Mouse (Mus musculus) testis, postnatal 14 days (tissue): Measurements from ENCODE around the gene Glp2r.

Experiments
- DNase-seq: peaks from one replicate; pipeline ENCODE4 v3.0.0; 2021; ENCODE audit warnings: low spot score

The Glp2r gene

DNA sequence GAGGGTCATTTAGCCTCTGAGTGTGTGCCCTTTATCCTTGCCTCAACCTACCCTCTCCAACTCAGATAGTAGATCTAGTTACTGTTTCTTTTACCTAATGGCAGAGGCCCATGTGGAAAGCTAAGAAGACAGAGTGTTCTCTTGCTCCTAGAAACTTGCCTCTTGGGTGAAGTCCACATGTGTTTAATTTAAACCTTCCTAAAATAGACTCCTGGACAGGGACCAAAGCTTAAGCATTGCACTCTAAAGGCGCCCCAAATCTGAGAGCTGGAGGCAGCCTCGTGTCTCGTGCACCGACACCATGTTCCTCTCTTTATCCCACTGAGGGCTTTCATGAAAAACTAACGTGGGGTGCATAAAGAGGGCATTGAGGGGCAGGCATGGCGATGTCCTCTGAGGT lies 43.9 kb downstream of the Glp2r start:
- DNase-seq: no peak

DNA sequence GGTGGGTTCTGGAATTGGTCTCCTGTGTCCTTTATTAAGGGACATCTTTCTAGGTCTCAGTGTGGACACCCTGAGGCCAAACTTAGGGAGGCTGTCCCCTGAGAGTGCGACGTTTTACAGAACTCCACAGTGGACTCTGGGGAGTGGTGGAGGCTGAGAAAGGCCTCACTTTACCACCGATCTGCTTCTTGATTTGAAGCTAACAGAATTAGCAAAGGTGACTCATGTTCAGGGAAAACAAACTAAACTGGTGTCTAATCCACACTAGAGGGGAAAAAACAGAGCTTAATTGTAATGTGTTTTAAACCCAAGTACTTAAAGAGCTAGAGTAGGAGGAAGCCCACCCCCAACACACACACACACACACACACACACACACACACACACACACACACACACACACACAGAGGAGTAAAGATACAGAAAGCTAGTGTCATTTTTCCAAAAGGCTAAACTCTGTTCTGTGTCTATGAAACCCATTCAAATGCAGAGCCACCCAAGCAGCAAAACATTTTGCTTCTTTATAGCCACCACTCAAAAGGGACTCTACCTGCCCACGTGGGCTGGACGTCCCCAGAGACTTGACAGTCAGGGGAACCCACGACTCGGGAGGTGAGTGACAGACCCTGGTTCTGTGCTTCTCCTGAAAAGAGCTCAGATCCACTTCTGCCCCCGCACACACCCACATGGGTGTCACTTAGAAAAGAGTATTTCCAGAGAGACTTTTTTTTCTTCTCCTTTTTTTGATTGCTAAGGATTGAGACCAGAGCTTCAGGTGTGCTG lies 47.5 kb downstream of the Glp2r start:
- DNase-seq: no peak

DNA sequence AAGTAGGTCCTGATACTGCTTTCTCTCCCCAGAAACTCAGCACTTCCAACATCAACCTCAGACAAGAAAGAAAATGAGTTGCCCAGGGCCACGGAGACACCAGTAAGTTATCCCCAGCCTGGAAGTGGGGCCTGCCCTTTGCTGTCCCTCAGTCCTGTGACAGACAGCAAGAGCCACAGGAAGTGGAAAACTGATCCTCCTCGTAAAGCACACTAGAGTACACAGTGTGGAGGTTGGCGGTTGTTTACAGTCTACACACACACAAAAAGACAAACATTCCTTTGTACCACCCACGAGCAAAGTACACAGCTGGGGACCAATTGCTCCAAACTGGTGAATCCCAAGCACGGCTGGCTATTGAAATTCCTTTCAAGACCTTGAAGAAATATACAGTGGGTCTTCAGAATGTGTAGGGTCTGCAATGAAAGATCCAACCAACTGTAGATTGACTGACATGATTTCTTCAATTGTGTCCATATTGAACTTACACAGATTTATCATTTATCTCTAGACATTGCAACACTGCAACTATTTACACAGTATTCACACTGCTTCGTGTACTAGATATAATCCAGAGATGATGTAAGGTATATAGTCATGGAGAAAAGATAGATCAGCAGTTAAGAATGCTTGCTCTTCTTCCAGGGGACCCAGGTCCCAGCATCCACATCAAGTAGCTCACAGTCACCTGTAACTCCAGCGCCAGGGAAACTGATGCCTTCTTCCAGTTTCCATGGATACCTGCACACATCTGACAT lies 48.4 kb downstream of the Glp2r start:
- no peak for DNase-seq

DNA sequence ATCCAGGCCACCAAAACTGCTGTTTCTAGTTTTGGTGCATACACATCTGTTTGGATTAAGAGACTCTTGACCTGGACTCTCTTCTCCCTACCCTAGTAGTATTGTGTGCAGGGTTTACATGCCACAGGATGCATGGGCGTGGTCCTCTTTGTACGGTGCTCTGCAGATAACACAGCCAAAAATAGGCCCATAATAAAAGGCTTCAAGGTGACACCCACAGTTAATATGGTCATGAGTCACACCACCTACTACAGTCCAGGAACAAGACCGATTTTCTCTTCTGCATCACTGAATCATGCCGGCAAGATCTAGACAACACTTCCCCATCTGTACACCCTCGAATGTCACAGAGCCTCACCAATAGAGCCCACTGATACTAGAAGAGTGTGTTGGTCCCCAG lies 49.5 kb downstream of the Glp2r start:
- DNase-seq: no peak

DNA sequence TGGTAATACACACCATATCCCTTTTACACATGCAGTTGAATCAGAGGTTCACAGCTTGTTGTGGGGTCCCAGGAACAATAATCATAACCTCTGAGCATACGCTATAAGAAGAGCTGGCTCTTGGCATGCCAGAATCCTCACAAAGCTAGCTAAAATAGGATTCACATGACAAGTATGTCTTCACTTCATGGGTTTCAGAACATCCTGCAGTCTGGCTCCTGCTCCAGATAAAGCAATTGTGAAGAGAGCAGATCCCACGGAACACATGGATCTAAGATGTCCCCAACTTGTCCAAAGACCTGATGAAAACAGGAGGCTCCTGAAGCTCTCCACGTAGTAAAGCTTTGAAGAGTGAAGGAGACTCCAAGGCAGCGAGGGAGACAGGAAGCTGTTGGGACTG lies 55.6 kb downstream of the Glp2r start:
- no peak for DNase-seq

DNA sequence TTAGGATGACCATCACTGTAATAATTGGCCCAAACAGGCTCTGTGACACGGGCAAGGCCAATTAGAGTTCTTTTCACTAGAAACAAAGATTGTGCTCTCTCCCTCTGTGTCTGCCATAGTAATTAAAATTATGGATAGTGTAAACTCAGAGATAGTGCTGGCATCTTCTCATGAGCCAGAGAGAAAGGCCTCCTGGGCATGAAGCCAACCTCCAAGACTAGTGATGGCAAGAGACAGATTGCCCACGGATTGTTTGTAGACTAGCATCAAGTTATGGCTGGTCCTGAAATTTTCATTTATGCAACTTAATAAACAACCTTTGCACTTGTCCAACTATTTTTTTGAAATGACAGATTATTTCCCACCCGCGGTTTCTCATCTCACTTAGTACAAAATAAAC lies 58.0 kb downstream of the Glp2r start:
- DNase-seq: no peak

DNA sequence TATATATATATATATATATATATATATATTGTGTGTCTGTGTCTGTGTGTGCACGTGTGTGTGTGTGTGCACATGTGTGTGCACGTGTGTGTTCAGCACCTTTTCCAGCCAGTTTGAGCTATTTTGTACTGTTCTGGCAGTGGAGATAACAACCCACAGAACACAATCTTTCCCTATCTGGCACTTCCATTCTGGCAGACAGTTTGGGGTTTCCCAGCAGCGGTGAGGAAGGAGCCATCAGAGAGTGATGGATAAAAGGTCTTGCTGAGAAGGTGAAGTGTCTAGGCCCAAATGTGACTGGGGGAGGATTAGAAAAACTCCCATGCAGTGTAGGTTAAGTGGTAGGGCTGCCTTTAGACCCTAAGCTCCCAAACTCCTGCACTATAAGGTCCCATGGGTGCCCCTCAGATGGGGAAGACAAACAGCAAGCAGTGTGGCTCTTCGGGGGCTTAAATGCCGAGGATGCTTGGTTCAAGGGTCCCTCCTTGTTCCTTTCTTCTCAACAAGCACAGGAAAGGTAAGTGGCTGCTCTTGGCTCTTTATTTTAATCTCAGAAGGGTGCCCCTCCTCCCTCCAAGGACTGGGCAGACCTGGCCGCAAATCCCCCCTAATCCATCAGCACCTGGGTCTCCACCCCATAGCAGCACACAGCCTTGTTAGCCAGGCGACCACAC lies 76.1 kb downstream of the Glp2r start, which contains the start of gene Rcvrn:
Rcvrn (plus strand) TSS at position 624 of the 674 bp plus-strand sequence.
- DNase-seq: no peak

DNA sequence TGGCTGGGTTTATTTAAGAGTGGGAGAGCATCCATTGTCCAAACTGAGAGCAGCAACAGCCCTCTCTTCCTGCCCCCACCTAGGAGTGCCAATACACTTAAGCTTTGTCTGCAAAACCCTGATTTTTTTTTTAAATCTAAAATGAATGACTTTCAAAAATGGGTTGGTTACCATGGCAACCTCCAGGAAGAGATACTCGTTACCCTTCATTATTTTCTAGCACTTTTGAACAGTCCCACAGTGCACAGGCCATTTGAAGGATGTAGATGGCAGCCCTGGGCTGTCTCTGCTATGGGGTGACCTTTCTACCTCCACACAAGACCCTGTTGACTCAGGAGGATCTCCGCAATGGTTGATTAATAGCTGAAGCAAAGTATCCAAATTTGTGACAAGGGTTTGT lies 84.8 kb downstream of the Glp2r start:
- no peak for DNase-seq

DNA sequence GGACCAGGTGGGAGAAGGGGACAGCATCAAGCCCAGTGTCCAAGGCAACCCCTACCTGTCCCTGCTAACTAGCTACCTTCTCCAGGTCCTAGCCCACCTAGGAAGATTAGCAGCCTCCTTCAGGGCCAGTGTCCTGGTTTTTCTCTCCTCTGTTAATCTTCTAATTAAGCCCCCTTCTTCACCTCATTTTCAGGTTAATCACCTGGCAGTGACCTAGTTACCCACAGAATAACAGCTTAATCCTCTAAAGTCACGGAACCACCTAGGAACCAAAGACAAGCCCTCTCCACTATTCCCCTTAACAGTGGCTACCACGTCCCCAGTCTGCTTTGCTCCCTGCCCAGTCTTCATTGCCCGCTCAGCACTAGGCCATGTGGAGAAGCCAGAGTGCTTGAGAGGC lies 89.1 kb downstream of the Glp2r start:
- no peak for DNase-seq

DNA sequence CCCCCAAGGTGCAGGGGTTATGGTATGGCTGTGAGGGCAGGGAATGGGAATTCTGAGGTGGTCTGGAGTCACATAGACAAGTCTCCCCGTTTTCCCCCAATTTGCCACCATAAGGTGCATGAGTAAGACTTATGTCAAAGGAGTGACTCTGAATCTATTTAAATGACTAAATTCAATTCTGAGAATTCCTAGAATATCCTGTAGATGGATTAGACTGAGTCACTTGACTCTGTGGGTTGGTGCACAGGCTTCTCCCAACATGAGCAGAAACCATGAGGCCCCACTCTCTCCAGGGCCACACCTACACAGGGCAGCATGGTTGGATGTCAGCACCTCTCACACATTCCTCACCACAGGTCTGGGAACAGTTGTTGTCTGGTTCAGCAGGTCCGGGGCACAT lies 91.0 kb downstream of the Glp2r start:
- DNase-seq: no peak

DNA sequence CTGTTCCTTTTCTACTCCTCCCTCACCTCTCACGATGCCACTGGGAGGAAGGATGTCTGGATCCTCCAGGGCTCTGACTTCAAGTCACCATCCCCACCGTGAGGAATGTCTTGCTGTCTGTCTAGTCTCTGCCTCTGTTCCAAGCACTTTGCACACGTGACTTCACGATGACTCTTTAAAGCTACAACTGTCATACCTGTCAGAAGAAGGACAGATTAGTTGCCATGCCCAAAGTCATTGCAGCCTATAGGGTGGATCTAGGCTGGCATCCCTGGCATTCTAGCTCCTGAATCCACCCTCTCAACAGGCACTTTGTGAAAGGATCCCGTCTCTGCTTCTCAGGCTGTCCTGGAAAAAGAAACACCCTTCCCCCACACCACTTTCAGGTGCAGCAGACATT lies 91.7 kb downstream of the Glp2r start:
- no peak for DNase-seq

DNA sequence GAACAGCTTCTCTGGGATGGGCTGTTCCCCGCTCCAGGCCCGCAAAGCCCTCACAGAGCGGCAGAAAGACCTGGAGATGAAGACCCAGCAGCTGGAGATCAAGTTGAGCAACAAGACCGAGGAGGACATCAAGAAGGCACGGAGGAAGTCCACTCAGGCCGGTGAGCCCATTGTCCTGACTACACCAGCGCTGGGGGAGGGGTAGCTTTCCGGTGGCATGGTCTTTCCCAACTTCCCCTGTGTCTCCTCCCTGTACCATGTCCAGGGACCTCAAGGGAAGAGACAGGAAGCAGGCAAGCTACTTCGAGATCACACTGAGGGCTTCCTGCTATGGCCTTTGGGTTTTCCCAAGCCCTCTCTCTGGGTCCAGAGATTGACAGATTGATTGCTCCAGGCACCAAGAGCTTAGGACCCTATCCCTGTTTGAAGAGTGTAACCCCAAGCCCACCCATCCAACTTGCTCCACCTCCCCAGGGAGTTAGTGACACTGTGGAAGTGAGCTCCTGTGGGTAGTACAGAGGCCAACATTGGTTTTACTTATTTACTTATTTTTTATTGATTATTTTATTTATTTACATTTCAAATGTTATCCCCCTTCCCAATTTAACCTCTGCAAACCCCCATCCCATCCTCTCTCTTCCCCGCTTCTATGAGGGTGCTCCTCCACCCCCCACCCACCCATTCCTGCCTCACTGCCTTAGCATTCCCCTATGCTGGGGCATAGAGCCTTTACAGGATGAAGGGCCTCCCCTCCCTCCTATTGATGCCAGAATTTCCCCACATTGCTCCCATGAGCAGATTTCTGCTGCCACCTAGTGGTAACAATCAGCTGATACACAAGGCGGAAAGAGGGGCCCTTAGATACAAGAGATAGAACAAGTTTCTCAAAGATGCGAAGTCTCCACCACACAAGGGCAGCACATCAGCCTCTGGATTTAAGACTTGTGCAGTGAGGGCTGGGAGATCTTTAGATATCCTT lies 95.1 kb downstream of the Glp2r start:
- peak; percentile 39 for DNase-seq

DNA sequence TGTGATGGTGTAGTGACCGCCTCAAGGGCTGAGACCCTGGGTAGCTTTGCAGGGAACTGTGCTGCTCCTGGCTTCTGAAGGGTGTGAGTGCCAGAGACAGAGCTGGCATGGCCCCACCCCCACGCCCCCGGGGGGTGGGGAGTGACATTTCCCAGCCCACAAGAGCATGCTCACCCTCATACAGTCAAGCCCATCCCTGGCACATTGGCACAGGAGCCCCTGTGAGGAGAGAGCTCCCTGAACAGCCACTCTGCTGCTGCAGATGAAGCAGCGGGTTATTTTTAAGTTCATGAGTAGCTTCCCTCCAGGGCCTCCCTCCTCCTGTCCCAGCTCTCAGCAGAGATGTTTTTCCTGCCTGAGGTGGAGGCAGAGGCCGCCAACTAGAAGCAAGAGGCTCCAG lies 98.8 kb downstream of the Glp2r start:
- DNase-seq: no peak

DNA sequence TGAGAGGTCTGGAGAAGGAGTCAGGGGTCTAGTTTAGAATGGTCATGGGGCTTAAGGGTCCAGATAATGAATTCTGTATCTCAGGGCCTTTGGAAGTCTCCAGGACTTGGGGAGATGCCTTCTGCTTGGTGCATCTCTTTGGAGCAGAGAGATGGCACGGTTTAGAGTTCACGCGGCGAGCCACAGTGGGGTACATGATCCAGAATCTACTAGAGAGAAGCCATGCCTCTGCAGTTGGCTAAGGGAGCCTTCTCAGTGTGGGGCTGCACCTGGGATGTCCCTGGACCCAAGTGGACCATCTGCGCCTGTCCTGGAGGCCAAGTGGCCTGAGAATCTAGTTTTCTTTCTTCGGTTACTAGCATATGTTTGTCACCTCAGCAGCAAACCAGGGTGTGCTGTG lies 100.9 kb downstream of the Glp2r start:
- DNase-seq: no peak

DNA sequence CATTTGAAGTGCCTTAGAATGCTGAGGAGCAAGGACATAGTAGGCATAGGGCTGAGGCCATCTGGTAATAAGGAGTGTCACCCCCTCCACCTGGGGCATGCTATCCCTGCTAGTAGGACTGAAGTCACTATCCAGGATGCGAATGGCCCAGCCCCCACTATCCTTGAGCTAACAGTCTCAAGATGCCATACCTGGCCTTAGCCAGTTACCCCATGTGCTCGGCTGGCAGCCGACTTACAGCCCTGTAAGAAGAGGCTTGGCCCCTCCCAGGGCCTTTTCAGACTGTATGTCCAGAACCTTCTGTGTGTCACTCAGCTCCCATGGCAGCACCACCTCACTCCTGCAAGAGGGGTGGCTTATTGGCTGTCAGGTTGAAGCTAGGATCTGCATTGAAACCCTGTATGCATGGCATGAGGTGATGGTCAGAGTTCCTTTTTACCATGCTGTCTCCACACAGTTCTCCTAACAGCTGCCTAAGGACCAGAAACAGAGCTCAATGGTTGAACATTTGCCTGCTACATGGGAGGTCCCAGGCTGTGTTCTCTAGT lies 102.4 kb downstream of the Glp2r start:
- no peak for DNase-seq

DNA sequence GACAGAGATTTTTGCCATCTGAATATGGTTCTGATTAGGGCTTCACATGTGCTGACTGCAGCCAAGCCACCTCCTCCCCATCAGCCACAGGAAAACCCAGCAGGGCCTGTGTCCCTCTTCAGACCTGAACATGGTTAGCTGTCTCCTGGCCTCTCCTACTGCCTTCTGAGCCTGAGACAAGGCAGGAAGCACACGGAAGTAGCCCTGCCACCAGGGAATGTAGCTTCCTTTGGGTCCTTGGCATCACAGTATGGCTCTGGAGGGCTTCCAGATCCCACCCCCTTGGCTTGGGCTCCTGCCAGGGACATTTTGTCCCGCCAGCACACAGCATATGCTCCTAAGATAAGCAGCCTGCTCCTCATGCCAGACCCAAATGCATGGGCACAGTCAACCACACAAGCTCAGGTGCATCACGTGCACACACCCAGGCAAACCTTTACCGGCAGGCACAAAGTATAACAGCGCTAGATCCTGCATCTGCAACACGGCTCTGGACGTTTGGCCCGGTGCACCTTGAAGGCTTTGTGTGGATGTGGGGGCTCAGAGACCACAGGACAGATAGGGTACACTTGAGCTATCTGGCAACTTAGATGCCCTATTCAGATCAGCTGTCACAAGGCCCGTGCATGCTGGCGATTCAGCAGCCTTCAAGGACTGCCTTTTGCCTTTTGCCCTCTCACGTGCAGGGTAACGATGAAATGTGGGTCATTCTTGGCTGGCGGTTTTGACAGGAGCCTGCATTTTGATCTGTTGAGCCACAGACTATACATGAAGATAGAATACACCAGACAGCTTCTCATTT lies 103.2 kb downstream of the Glp2r start:
- peak; percentile 80 for DNase-seq

DNA sequence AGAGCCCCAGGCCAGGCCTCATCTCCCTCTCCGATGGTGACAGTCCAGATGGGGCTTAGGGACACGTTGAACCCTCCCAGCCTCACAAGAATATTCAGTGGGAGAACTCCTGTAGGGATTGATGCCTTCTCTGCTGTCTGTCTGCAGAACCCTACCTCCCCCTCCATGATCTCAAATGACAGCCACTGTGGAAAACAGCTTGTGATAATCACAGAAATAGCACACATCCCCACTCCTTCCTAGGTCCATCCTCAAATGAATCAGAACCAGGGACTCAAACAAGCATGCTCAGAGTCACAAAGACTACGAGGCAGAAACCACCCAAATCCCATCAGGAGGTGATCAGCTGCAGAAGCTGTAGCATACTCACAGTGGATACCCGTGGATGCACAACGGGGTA lies 104.8 kb downstream of the Glp2r start:
- no peak for DNase-seq

DNA sequence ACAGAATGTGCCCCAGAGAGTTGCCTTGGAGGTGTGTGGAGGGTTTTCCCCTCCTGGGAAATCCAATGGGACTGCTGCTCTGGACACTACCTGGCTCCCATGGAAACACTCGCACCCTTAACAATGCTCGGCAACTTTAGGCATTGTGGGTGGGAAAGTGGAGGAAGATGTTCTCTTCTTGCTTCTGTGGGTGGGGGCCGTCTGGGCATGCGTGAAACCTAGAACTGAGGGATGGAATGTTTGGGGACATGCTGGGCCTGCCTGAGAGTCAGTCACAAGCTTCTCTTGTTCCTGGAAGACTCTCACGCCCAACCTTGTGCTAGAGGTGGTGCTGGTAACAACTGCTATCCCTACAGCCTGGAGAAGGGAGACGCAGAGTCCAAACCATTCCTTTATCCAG lies 106.0 kb downstream of the Glp2r start:
- DNase-seq: no peak

DNA sequence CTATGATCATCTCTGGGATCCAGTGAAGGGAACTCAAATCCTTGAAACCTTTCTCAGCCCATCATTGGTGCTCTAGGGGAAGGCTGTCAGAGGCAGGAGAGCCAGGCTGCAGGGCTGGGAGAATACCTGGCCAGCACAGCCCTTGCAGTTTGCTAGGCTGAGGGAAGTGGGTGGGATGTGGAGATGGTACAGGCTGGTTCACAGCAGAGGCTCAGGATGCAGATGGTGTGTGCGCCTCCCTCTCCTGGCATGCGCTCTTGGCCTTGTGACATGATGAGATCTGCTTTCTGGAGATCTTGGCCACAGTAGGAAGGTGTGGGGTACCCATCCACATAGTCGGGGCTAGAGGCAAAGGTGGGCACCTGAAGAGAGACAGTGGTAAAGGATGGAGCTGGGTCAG lies 106.7 kb downstream of the Glp2r start:
- no peak for DNase-seq

DNA sequence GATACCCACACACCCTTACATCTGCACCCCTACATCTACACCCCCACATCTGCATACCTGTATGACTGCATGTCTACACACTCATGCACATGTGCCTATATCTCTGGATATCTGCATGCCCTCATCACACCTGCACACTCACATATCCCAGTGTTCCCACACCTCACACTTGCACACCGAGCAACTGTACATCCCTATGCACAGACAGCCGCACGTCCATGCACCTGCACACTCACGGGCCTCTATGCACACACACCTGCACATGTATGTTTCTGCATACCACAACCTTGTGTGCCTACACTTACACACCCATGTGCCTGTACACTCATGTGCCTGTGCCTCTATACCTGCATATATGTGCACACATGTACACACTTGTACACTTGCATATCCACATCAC lies 107.5 kb downstream of the Glp2r start:
- DNase-seq: no peak

DNA sequence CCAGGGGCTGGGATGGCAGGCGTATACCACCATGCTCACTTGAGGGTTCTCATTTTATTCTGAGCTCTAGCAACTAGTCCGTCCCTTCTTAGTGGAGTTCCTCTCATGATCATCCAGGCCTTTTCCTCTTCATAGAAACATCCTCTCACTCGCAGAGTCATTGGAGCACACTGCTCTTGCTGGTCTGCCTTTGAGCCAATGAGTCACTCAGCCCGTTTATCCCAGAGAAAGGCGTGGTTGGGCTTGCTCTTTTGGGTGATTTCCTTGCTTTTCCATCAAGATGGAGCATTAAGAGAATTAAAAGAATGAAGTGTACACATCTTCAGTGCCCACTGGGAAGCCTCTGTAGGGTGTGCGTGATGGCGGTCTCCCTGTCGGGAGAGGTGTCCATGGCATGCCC lies 109.5 kb downstream of the Glp2r start:
- no peak for DNase-seq
